Mouse (Mus musculus) stomach, embryonic 16.5 days (tissue): Measurements from ENCODE around the gene Ubxn10. TPM values are rescaled to one million over a fixed set of nuclear protein-coding genes. Genes with fewer than 3 reads are reported as not detected.
A peak's percentile ranks its signal among the peaks of the same experiment; 100 is the strongest.

Experiments
- ATAC-seq: fragments of 200-750 bp; cut with Nextera tagmentation; 2 replicates; pipeline ENCODE4 v1.8.0; 2017; ENCODE audit warnings: moderate number of reproducible peaks, moderate TSS enrichment; ENCODE audit not compliant: insufficient read depth, low FRiP score
- H3K27ac ChIP-seq: fragments of 300-500 bp; sonication (generic); 2 replicates; pipeline ENCODE4 v1.5.1; 2014; ENCODE audit warnings: low read length
- H3K27me3 ChIP-seq: fragments of 300-500 bp; sonication (generic); 2 replicates; pipeline ENCODE4 v1.6.1; 2014; ENCODE audit warnings: low read length, control low read depth, mixed read lengths; ENCODE audit not compliant: control insufficient read depth, insufficient read depth
- H3K36me3 ChIP-seq: fragments of 300-500 bp; sonication (generic); 2 replicates; pipeline ENCODE4 v1.6.1; 2014; ENCODE audit warnings: low read length; ENCODE audit not compliant: control insufficient read depth, insufficient read depth
- H3K4me1 ChIP-seq: fragments of 300-500 bp; sonication (generic); 2 replicates; pipeline ENCODE4 v1.6.1; 2014; ENCODE audit warnings: low read length, control low read depth, mixed read lengths; ENCODE audit not compliant: control insufficient read depth, insufficient read depth
- H3K4me2 ChIP-seq: fragments of 300-500 bp; sonication (generic); 2 replicates; pipeline ENCODE4 v1.6.1; 2014; ENCODE audit warnings: low read depth, low read length, mixed read lengths
- H3K4me3 ChIP-seq: fragments of 300-500 bp; sonication (generic); replicated peaks from 2 replicates; pipeline ENCODE4 v1.5.1; 2014; ENCODE audit warnings: mild to moderate bottlenecking, low read length
- H3K9ac ChIP-seq: fragments of 300-500 bp; sonication (generic); 2 replicates; pipeline ENCODE4 v1.6.1; 2014; ENCODE audit warnings: low read length
- H3K9me3 ChIP-seq: fragments of 300-500 bp; sonication (generic); replicated peaks from 2 replicates; pipeline ENCODE4 v1.6.1; 2016; ENCODE audit warnings: low read length, control low read depth; ENCODE audit not compliant: control insufficient read depth
- WGBS: fragments of 180-500 bp; shearing (Covaris S2); extraction: QIAGEN DNeasy Blood & Tissue Kit; methylation state at CpG from one replicate; pipeline ENCODE4 v1.1.7; 2014; 5-methylcytosine and 5-hydroxymethylcytosine counted together
- polyA plus RNA-seq: library from polyadenylated mRNA; unstranded; fragments of >200 nt; fragmentation: Nextera tagmentation; extraction: Ambion mirVana; gene quantifications from 2 replicates; pipeline ENCODE4 v1.2.1, GENCODE M21; 2015

Ubxn10 gene
- polyA plus RNA-seq, 1 experiment from 2014 or later: 0.85 TPM

GRCm38 (mm10) chr4:138724354-138725126 is 12.4 kb downstream of the Ubxn10 start, which contains the start of gene Pla2g2c:
Pla2g2c (plus strand) TSS chr4:138724792.
- Histone ChIP-seq H3K9me3 (no peaks in the 10 kb centered on the region), H3K36me3 (no peaks in the 10 kb centered on the region), H3K27ac (peak within 1 kb of the TSS; percentile 14; the same call in 1 of the 2 replicates), H3K4me1 (peaks cover 14% of the 10 kb centered on the region; the same call in 1 of the 2 replicates), H3K4me2 (peak within 1 kb of the TSS; percentile 47), H3K27me3 (no peaks in the 10 kb centered on the region), H3K4me3 (peak within 1 kb of the TSS; percentile 24; the same call in 1 of the 2 replicates), H3K9ac (peak within 1 kb of the TSS; percentile 49)
- 39% methylated on average over 18 of the region's 18 CpGs for WGBS
- no peak; the same call in none of the 2 replicates for ATAC-seq

- H3K27ac ChIP-seq: no peak overlapping the region
- no peak overlapping the region for H3K4me2 ChIP-seq
- ATAC-seq: no peak
- H3K4me3 ChIP-seq: no peak overlapping the region
- peaks cover 14% of the 10 kb centered on the region; the same call in 1 of the 2 replicates for H3K4me1 ChIP-seq
- H3K27me3 ChIP-seq: no peaks in the 10 kb centered on the region
- no peak overlapping the region for H3K9ac ChIP-seq
- H3K36me3 ChIP-seq: no peaks in the 10 kb centered on the region
- H3K9me3 ChIP-seq: no peaks in the 10 kb centered on the region
- WGBS: 51% methylated on average over 15 of the region's 15 CpGs
Observed at GRCm38 (mm10) chr4:138723493-138724281, 13.3 kb downstream of the Ubxn10 start.

- H3K27me3 ChIP-seq: no peaks in the 10 kb centered on the region
- H3K9me3 ChIP-seq: no peaks in the 10 kb centered on the region
- WGBS: 78% methylated on average over 5 of the region's 5 CpGs
- no peak overlapping the region for H3K27ac ChIP-seq
- no peak overlapping the region for H3K4me3 ChIP-seq
- no peaks in the 10 kb centered on the region for H3K36me3 ChIP-seq
- no peak overlapping the region for H3K9ac ChIP-seq
- no peak for ATAC-seq
- no peak overlapping the region for H3K4me2 ChIP-seq
- H3K4me1 ChIP-seq: 0 out of 2 replicates have a peak, but pooled peaks cover under 1% of the 10 kb centered on the region
Observed at GRCm38 (mm10) chr4:138719264-138719596, 17.7 kb downstream of the Ubxn10 start.

GRCm38 (mm10) chr4:138718586-138719263 is 18.2 kb downstream of the Ubxn10 start:
- ATAC-seq: no peak
- Histone ChIP-seq H3K36me3 (no peaks in the 10 kb centered on the region), H3K9ac (no peak overlapping the region), H3K9me3 (no peaks in the 10 kb centered on the region), H3K27me3 (no peaks in the 10 kb centered on the region), H3K4me1 (no peaks in the 10 kb centered on the region), H3K4me2 (no peak overlapping the region), H3K27ac (no peak overlapping the region), H3K4me3 (no peak overlapping the region)
- 72% methylated on average over 5 of the region's 5 CpGs for WGBS

- WGBS: 82% methylated on average over 9 of the region's 9 CpGs
- Histone ChIP-seq H3K27ac (no peak overlapping the region), H3K9ac (no peak overlapping the region), H3K4me1 (no peaks in the 10 kb centered on the region), H3K36me3 (no peaks in the 10 kb centered on the region), H3K4me2 (no peak overlapping the region), H3K9me3 (no peaks in the 10 kb centered on the region), H3K27me3 (no peaks in the 10 kb centered on the region), H3K4me3 (no peak overlapping the region)
- ATAC-seq: no peak
Observed at GRCm38 (mm10) chr4:138716697-138717096, 20.3 kb downstream of the Ubxn10 start.

- no peak overlapping the region for H3K4me3 ChIP-seq
- no peaks in the 10 kb centered on the region for H3K36me3 ChIP-seq
- H3K27ac ChIP-seq: no peak overlapping the region
- ATAC-seq: no peak
- no peaks in the 10 kb centered on the region for H3K27me3 ChIP-seq
- no peak overlapping the region for H3K4me2 ChIP-seq
- WGBS: 53% methylated on average over 1 of the region's 1 CpGs
- no peaks in the 10 kb centered on the region for H3K4me1 ChIP-seq
- no peak overlapping the region for H3K9ac ChIP-seq
- H3K9me3 ChIP-seq: no peaks in the 10 kb centered on the region
Observed at GRCm38 (mm10) chr4:138714186-138714585, 22.8 kb downstream of the Ubxn10 start.

GRCm38 (mm10) chr4:138712621-138713020 is 24.3 kb downstream of the Ubxn10 start:
- WGBS: 66% methylated on average over 8 of the region's 8 CpGs
- Histone ChIP-seq H3K4me2 (no peak overlapping the region), H3K27ac (no peak overlapping the region), H3K4me1 (no peaks in the 10 kb centered on the region), H3K9me3 (no peaks in the 10 kb centered on the region), H3K36me3 (no peaks in the 10 kb centered on the region), H3K9ac (no peak overlapping the region), H3K4me3 (no peak overlapping the region), H3K27me3 (no peaks in the 10 kb centered on the region)
- no peak for ATAC-seq

GRCm38 (mm10) chr4:138712096-138712495 is 24.9 kb downstream of the Ubxn10 start:
- H3K9me3 ChIP-seq: no peaks in the 10 kb centered on the region
- no peaks in the 10 kb centered on the region for H3K36me3 ChIP-seq
- H3K4me3 ChIP-seq: no peak overlapping the region
- H3K9ac ChIP-seq: no peak overlapping the region
- ATAC-seq: no peak
- H3K27ac ChIP-seq: no peak overlapping the region
- WGBS: 69% methylated on average over 11 of the region's 11 CpGs
- no peaks in the 10 kb centered on the region for H3K4me1 ChIP-seq
- no peaks in the 10 kb centered on the region for H3K27me3 ChIP-seq
- no peak overlapping the region for H3K4me2 ChIP-seq
